Mouse (Mus musculus): Measurements from ENCODE around the gene Ppt2. TPM values are rescaled to one million over a fixed set of nuclear protein-coding genes. Genes with fewer than 3 reads are reported as not detected.

Ppt2 gene
- polyA plus RNA-seq, 1 experiment, result 12.7 TPM

DNA sequence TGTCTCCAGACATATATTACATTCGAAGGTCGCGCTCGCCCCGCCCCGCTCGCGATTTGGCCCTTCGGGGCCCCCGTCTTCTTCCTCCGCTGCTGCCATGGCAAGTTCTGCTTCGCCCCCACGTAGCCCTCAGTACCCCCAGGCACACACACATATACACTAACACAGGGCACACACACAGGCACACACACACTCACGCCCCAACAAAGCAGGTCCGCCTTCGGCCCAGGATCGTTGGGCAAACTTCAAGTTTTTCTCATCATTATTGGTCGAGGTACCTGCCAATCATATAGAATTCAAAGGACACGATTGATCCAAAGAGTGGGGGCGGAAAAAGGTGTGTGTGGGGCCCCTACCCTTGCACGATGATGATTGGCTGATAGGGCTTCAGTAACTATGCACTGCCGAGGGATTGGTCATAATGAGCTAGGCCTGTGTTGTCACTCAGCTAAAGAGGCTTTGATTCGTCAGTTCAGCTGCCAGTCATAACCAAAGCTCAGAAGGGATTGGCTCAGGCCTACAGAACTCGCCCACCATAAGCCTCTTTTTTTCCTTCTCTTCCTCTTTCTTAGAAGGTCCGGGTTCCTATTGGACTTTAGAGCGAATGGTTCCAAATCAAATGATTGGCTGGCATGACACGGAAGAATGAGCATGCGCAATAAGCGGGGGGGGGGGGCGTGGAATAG, 24.8 kb downstream of the Ppt2 start, which contains the start of gene Rnf5:
Gene Rnf5 (minus strand): TSS at position 316 of the 686 bp plus-strand sequence.
- H3K79me3 ChIP-seq (ENCODE audit: low read depth), result peaks cover 20% of the 10 kb centered on the region
- TF ChIP-seq FOSL1 (IDR thresholded peaks at IDR 0.05; ENCODE audit: insufficient read depth, low read length, poor library complexity, severe bottlenecking) (no peak), MAX (IDR thresholded peaks at IDR 0.05) (no peak), CEBPB (IDR thresholded peaks at IDR 0.05; ENCODE audit: low read depth) (no peak), MYOD1 (IDR thresholded peaks at IDR 0.05; ENCODE audit: control insufficient read depth, insufficient read length, low read depth) (no peak), CTCF (IDR thresholded peaks at IDR 0.05; ENCODE audit: control insufficient read depth, insufficient read depth, insufficient read length) (no peak), MYOG (IDR thresholded peaks at IDR 0.05; ENCODE audit: control insufficient read depth, extremely low read depth, insufficient read length) (no peak), USF1 (IDR thresholded peaks at IDR 0.05; ENCODE audit: low read depth) (no peak)

DNA sequence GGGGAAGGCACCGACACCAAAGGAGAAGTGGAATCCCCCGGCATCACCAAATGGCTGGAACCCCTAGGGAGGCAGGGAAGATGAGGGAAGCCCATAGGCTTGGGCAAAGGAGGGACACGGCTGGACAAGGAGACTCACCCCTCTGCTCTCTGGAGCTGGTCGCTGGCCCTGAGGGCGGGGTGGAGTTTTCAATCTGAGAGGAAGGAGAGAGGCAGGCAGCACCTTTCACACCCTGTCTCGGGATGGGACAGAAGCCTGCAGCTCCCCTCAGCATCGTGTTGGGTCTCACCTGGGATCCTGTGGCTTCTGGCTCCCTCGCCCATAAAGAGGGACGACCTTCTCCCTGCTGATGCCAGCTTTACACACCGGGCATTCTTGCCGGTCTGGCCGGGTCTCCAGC, 26.5 kb downstream of the Ppt2 start:
- TF ChIP-seq MYOD1 (IDR thresholded peaks at IDR 0.05; ENCODE audit: control insufficient read depth, insufficient read length, low read depth) (no peak), CEBPB (IDR thresholded peaks at IDR 0.05; ENCODE audit: low read depth) (no peak), USF1 (IDR thresholded peaks at IDR 0.05; ENCODE audit: low read depth) (no peak), CTCF (IDR thresholded peaks at IDR 0.05; ENCODE audit: control insufficient read depth, insufficient read depth, insufficient read length) (no peak), FOSL1 (IDR thresholded peaks at IDR 0.05; ENCODE audit: insufficient read depth, low read length, poor library complexity, severe bottlenecking) (no peak), MAX (IDR thresholded peaks at IDR 0.05) (no peak), MYOG (IDR thresholded peaks at IDR 0.05; ENCODE audit: control insufficient read depth, extremely low read depth, insufficient read length) (no peak)
- no peak overlapping the region for H3K4me3 ChIP-seq (ENCODE audit: insufficient read depth, poor library complexity, severe bottlenecking)
- peaks cover 22% of the 10 kb centered on the region for H3K79me2 ChIP-seq (ENCODE audit: control insufficient read depth, insufficient read depth)
- H3ac ChIP-seq (ENCODE audit: control insufficient read depth, insufficient read length, low read depth), result no peak overlapping the region
- H3K27me3 ChIP-seq (ENCODE audit: control insufficient read depth, insufficient read depth, insufficient read length), result no peaks in the 10 kb centered on the region
- H3K36me3 ChIP-seq (ENCODE audit: control insufficient read depth, insufficient read depth), result peaks cover 4% of the 10 kb centered on the region
- peaks cover 9% of the 10 kb centered on the region for H3K79me3 ChIP-seq (ENCODE audit: low read depth)

More for the DNA sequence above, 24.8 kb downstream of the Ppt2 start, which contains the start of gene Rnf5:
- Histone ChIP-seq H3K4me3 (ENCODE audit: insufficient read depth, poor library complexity, severe bottlenecking) (peak within 1 kb of the TSS; percentile 63), H3ac (ENCODE audit: control insufficient read depth, insufficient read length, low read depth) (peak within 1 kb of the TSS; percentile 85), H3K36me3 (ENCODE audit: control insufficient read depth, insufficient read depth) (peaks cover 4% of the 10 kb centered on the region), H3K27me3 (ENCODE audit: control insufficient read depth, insufficient read depth, insufficient read length) (no peaks in the 10 kb centered on the region), H3K79me2 (ENCODE audit: control insufficient read depth, insufficient read depth) (peaks cover 39% of the 10 kb centered on the region)

DNA sequence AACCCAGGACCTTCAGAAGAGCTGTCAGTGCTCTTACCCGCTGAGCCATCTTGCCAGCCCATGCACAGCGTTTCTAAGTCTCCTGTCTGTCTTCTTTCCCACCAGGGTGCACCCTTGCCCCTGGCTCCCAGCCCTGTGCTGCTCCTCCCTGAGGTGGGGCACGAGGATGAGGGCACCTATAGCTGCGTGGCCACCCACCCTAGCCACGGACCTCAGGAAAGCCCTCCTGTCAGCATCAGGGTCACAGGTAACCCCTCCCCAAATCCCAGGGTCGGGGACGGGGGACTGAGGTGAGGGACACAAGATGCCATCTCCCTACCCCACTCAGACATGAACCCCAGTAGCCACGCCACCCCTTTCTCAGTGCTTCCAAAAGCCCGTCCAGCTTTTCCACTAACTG, 28.4 kb downstream of the Ppt2 start:
- H3K4me3 ChIP-seq (ENCODE audit: insufficient read depth, poor library complexity, severe bottlenecking), result no peak overlapping the region
- peaks cover 1% of the 10 kb centered on the region for H3K79me3 ChIP-seq (ENCODE audit: low read depth)
- TF ChIP-seq CTCF (IDR thresholded peaks at IDR 0.05; ENCODE audit: control insufficient read depth, insufficient read depth, insufficient read length), result no peak
- TF ChIP-seq MYOG (IDR thresholded peaks at IDR 0.05; ENCODE audit: control insufficient read depth, extremely low read depth, insufficient read length), result no peak
- no peak for TF ChIP-seq USF1 (IDR thresholded peaks at IDR 0.05; ENCODE audit: low read depth)
- no peak for TF ChIP-seq MYOD1 (IDR thresholded peaks at IDR 0.05; ENCODE audit: control insufficient read depth, insufficient read length, low read depth)
- no peak for TF ChIP-seq CEBPB (IDR thresholded peaks at IDR 0.05; ENCODE audit: low read depth)
- TF ChIP-seq MAX (IDR thresholded peaks at IDR 0.05), result no peak
- TF ChIP-seq FOSL1 (IDR thresholded peaks at IDR 0.05; ENCODE audit: insufficient read depth, low read length, poor library complexity, severe bottlenecking), result no peak
- no peak overlapping the region for H3ac ChIP-seq (ENCODE audit: control insufficient read depth, insufficient read length, low read depth)
- H3K36me3 ChIP-seq (ENCODE audit: control insufficient read depth, insufficient read depth), result peaks cover 13% of the 10 kb centered on the region
- H3K27me3 ChIP-seq (ENCODE audit: control insufficient read depth, insufficient read depth, insufficient read length), result no peaks in the 10 kb centered on the region
- H3K79me2 ChIP-seq (ENCODE audit: control insufficient read depth, insufficient read depth), result peaks cover 14% of the 10 kb centered on the region

DNA sequence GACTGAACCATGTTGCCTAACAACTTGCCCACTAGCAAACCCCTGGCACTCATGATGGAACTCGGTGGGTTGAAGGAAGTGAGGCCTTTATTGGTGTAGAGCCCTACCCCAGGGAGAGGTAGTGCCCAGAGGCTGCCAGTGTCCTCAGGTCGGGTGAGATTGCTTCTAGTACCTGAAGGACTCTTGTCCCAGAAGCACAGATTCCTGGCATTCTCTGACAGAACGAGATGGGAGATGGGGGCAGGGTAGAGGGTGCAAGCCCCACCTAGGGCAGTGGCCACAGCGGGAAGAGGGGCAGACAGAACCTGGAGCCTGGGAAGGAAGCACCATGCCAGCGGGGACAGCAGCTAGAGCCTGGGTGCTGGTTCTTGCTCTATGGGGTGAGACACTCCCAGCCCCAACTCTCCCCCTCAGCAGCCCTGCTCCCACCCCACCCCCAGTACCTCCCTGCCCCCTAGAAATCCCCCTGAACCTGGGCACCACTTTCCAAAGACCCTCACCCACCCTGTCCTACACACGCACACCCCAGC, 30.7 kb downstream of the Ppt2 start, which contains the start of gene Ager:
Gene Ager (plus strand): TSS at position 297 of the 530 bp plus-strand sequence.
- H3K4me3 ChIP-seq (ENCODE audit: insufficient read depth, poor library complexity, severe bottlenecking), result no peak within 1 kb of the TSS
- TF ChIP-seq CEBPB (IDR thresholded peaks at IDR 0.05; ENCODE audit: low read depth), result no peak
- no peak for TF ChIP-seq FOSL1 (IDR thresholded peaks at IDR 0.05; ENCODE audit: insufficient read depth, low read length, poor library complexity, severe bottlenecking)
- no peak for TF ChIP-seq CTCF (IDR thresholded peaks at IDR 0.05; ENCODE audit: control insufficient read depth, insufficient read depth, insufficient read length)
- no peak for TF ChIP-seq USF1 (IDR thresholded peaks at IDR 0.05; ENCODE audit: low read depth)
- no peak for TF ChIP-seq MAX (IDR thresholded peaks at IDR 0.05)
- no peak for TF ChIP-seq MYOD1 (IDR thresholded peaks at IDR 0.05; ENCODE audit: control insufficient read depth, insufficient read length, low read depth)
- no peak for TF ChIP-seq MYOG (IDR thresholded peaks at IDR 0.05; ENCODE audit: control insufficient read depth, extremely low read depth, insufficient read length)
- no peaks in the 10 kb centered on the region for H3K27me3 ChIP-seq (ENCODE audit: control insufficient read depth, insufficient read depth, insufficient read length)
- no peak within 1 kb of the TSS for H3ac ChIP-seq (ENCODE audit: control insufficient read depth, insufficient read length, low read depth)
- H3K36me3 ChIP-seq (ENCODE audit: control insufficient read depth, insufficient read depth), result peaks cover 18% of the 10 kb centered on the region
- H3K79me2 ChIP-seq (ENCODE audit: control insufficient read depth, insufficient read depth), result peaks cover 27% of the 10 kb centered on the region
- peaks cover 3% of the 10 kb centered on the region for H3K79me3 ChIP-seq (ENCODE audit: low read depth)

DNA sequence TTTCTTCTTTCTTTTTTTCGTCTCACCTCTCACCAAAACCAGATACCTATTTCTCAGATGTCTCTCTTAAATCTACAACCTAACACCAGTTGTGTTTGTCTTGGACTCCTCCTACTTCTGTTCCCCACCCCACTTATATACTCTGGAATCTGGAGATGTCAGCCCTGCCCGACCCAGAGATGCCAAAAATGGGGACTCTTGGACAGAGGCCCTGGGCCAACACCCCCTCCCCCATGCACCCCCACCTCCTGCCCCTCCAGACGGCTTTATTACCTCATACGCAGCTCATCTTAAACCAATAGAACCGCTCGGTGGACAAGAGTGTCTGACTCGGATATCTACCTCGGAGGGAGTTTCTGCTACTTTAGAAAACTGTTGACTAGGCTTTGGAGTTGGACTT, 32.2 kb downstream of the Ppt2 start:
- TF ChIP-seq CTCF (IDR thresholded peaks at IDR 0.05; ENCODE audit: control insufficient read depth, insufficient read depth, insufficient read length) (no peak), MAX (IDR thresholded peaks at IDR 0.05) (no peak), MYOD1 (IDR thresholded peaks at IDR 0.05; ENCODE audit: control insufficient read depth, insufficient read length, low read depth) (no peak), MYOG (IDR thresholded peaks at IDR 0.05; ENCODE audit: control insufficient read depth, extremely low read depth, insufficient read length) (no peak), FOSL1 (IDR thresholded peaks at IDR 0.05; ENCODE audit: insufficient read depth, low read length, poor library complexity, severe bottlenecking) (no peak), CEBPB (IDR thresholded peaks at IDR 0.05; ENCODE audit: low read depth) (no peak)
- peaks cover 20% of the 10 kb centered on the region for H3K79me2 ChIP-seq (ENCODE audit: control insufficient read depth, insufficient read depth)
- H3ac ChIP-seq (ENCODE audit: control insufficient read depth, insufficient read length, low read depth), result no peak overlapping the region
- H3K27me3 ChIP-seq (ENCODE audit: control insufficient read depth, insufficient read depth, insufficient read length), result no peaks in the 10 kb centered on the region
- no peak overlapping the region for H3K4me3 ChIP-seq (ENCODE audit: insufficient read depth, poor library complexity, severe bottlenecking)
- peaks cover 18% of the 10 kb centered on the region for H3K36me3 ChIP-seq (ENCODE audit: control insufficient read depth, insufficient read depth)
- H3K79me3 ChIP-seq (ENCODE audit: low read depth), result peaks cover 2% of the 10 kb centered on the region

Data from C2C12 (cell line).